Mouse (Mus musculus): ENCODE results near the gene Nub1. TPM values are rescaled to one million over a fixed set of nuclear protein-coding genes. Genes with fewer than 3 reads are reported as not detected.

The Nub1 gene
- polyA plus RNA-seq, 1 experiment from 2014 or later, result 42.8 TPM

- 93% methylated on average over 6 of the region's 6 CpGs for WGBS
- Histone ChIP-seq H3K9ac (replicated peaks) (no peak overlapping the region), H3K27me3 (no peaks in the 10 kb centered on the region), H3K36me3 (peaks cover 54% of the 10 kb centered on the region), H3K4me3 (replicated peaks) (no peak overlapping the region), H3K4me2 (replicated peaks) (no peak overlapping the region), H3K27ac (no peak overlapping the region), H3K9me3 (no peaks in the 10 kb centered on the region), H3K4me1 (replicated peaks) (no peaks in the 10 kb centered on the region)
- no peak for ATAC-seq
Measured at GRCm38 (mm10) chr5:24711615-24712014, 26.3 kb downstream of the Nub1 start.

GRCm38 (mm10) chr5:24713199-24713598, 27.9 kb downstream of the Nub1 start:
- H3K4me2 ChIP-seq (replicated peaks), result no peak overlapping the region
- no peak for ATAC-seq
- 85% methylated on average over 2 of the region's 2 CpGs for WGBS

DNA sequence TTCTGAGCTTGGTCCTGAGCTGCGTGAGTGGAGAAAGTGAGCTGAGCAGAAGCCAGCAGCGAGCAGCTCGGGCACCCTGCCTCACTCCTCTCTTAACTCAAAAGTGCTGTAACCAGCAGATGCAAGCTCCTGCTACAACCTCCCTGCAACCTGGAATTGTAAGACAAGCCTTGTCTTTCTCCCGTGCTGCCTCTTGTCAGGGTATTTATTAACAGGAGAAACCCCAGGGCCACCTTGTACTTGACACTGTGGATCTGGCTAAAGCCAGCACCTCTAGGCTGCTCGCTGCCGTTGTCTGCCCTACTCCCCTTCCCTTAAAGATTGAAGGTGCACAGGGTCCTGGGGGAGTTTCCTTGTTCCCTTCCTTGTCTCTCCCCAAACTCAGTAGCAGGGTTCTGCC, 28.7 kb downstream of the Nub1 start:
- Histone ChIP-seq H3K9ac (replicated peaks) (no peak overlapping the region), H3K4me3 (replicated peaks) (no peak overlapping the region), H3K4me2 (replicated peaks) (no peak overlapping the region), H3K27ac (no peak overlapping the region), H3K4me1 (replicated peaks) (no peaks in the 10 kb centered on the region), H3K9me3 (no peaks in the 10 kb centered on the region), H3K27me3 (no peaks in the 10 kb centered on the region), H3K36me3 (peaks cover 30% of the 10 kb centered on the region)
- no peak for ATAC-seq
- WGBS, result 90% methylated on average over 6 of the region's 6 CpGs

More at GRCm38 (mm10) chr5:24713199-24713598, 27.9 kb downstream of the Nub1 start:
- Histone ChIP-seq H3K9ac (replicated peaks) (no peak overlapping the region), H3K4me1 (replicated peaks) (no peaks in the 10 kb centered on the region), H3K27me3 (no peaks in the 10 kb centered on the region), H3K36me3 (peaks cover 38% of the 10 kb centered on the region), H3K9me3 (no peaks in the 10 kb centered on the region), H3K4me3 (replicated peaks) (no peak overlapping the region), H3K27ac (no peak overlapping the region)

DNA sequence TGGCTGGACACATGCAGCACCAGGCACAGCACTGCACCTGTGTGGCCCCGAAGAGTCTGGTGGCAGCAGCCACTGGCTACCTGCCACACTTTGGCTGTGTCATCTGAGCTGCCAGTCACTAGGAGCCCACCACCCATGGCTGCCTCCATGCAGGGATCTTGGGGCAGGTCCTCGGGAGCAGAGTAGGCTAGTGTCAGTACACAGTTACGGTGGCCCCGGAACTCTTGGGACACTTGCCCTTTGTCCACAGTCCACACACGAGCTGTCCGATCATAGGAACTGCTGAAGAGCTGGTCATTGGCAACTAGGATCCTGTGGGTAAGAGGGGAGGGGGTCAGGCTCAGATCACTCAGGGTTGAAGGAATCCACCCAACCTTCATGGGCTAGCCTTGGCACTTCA, 32.7 kb downstream of the Nub1 start:
- Histone ChIP-seq H3K9ac (replicated peaks) (no peak overlapping the region), H3K4me2 (replicated peaks) (no peak overlapping the region), H3K4me3 (replicated peaks) (no peak overlapping the region), H3K36me3 (no peaks in the 10 kb centered on the region), H3K27me3 (no peaks in the 10 kb centered on the region), H3K4me1 (replicated peaks) (no peaks in the 10 kb centered on the region), H3K27ac (no peak overlapping the region), H3K9me3 (no peaks in the 10 kb centered on the region)
- ATAC-seq, result no peak
- WGBS, result 94% methylated on average over 6 of the region's 6 CpGs

- no peak for ATAC-seq
- Histone ChIP-seq H3K27ac (no peak overlapping the region), H3K4me3 (replicated peaks) (no peak overlapping the region), H3K4me2 (replicated peaks) (no peak overlapping the region), H3K9me3 (no peaks in the 10 kb centered on the region), H3K27me3 (no peaks in the 10 kb centered on the region), H3K4me1 (replicated peaks) (peaks cover 9% of the 10 kb centered on the region; the same call in 1 of the 2 replicates), H3K9ac (replicated peaks) (no peak overlapping the region), H3K36me3 (no peaks in the 10 kb centered on the region)
- 90% methylated on average over 3 of the region's 3 CpGs for WGBS
Measured at GRCm38 (mm10) chr5:24719852-24720251, 34.5 kb downstream of the Nub1 start.

GRCm38 (mm10) chr5:24723527-24724269, 38.4 kb downstream of the Nub1 start:
- Histone ChIP-seq H3K9me3 (no peaks in the 10 kb centered on the region), H3K27ac (no peak overlapping the region), H3K4me3 (replicated peaks) (no peak overlapping the region), H3K36me3 (no peaks in the 10 kb centered on the region), H3K4me1 (replicated peaks) (peaks cover 13% of the 10 kb centered on the region; the same call in 1 of the 2 replicates), H3K27me3 (peaks cover 8% of the 10 kb centered on the region; the same call in 1 of the 2 replicates), H3K4me2 (replicated peaks) (no peak overlapping the region), H3K9ac (replicated peaks) (no peak overlapping the region)
- 60% methylated on average over 11 of the region's 11 CpGs for WGBS
- no peak for ATAC-seq

DNA sequence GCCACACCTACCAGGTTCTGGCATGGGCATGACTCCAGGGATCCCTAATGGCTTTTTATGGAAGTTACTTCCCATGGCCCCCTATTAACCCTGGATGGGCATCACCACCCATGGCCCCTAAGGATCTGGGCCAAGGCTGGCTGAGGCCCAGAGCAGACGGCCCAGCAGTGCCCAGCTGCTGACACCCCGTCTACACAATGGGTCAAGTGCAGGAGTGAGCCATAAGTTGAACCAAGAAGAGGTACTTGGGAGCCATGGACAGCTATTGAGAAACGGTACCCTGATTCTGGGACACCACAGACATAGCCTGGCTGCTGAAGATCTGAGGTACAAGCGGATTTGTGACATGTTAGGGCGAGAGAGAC, 38.9 kb downstream of the Nub1 start:
- H3K36me3 ChIP-seq, result no peaks in the 10 kb centered on the region
- no peak overlapping the region for H3K4me2 ChIP-seq (replicated peaks)
- no peak overlapping the region for H3K9ac ChIP-seq (replicated peaks)
- 81% methylated on average over 5 of the region's 5 CpGs for WGBS
- peaks cover 13% of the 10 kb centered on the region for H3K27me3 ChIP-seq
- H3K27ac ChIP-seq, result no peak overlapping the region
- no peak for ATAC-seq
- no peaks in the 10 kb centered on the region for H3K9me3 ChIP-seq
- peaks cover 13% of the 10 kb centered on the region; the same call in 1 of the 2 replicates for H3K4me1 ChIP-seq (replicated peaks)
- no peak overlapping the region for H3K4me3 ChIP-seq (replicated peaks)

DNA sequence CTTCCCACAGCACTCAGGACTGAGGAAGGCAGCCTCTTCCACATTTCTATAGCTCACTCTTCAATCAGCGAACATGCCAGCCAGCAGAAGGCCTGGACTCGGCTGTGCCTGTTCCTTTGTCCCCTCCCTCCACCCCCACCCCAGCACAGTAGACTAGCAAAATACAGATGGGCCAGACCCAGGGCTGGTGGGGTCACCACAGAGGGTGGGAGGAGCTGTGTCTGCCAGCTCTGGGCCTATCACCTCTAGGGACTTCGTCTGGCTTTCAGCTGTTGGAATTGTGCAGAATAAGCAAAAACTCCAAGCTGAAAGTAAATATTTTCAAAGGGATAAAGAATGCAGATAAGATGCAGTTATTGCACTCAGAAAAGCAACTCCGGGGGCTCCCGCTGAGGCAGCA, 39.5 kb downstream of the Nub1 start:
- H3K4me1 ChIP-seq (replicated peaks), result peaks cover 15% of the 10 kb centered on the region
- no peak overlapping the region for H3K27ac ChIP-seq
- ATAC-seq, result peak; percentile 50; the same call in 1 of the 2 replicates
- H3K4me3 ChIP-seq (replicated peaks), result no peak overlapping the region
- H3K36me3 ChIP-seq, result no peaks in the 10 kb centered on the region
- WGBS, result 61% methylated on average over 5 of the region's 5 CpGs
- peaks cover 18% of the 10 kb centered on the region for H3K27me3 ChIP-seq
- H3K4me2 ChIP-seq (replicated peaks), result no peak overlapping the region
- H3K9ac ChIP-seq (replicated peaks), result no peak overlapping the region
- no peaks in the 10 kb centered on the region for H3K9me3 ChIP-seq

- Histone ChIP-seq H3K27me3 (peaks cover 29% of the 10 kb centered on the region), H3K4me2 (replicated peaks) (no peak overlapping the region), H3K27ac (no peak overlapping the region), H3K9ac (replicated peaks) (no peak overlapping the region), H3K9me3 (no peaks in the 10 kb centered on the region), H3K4me1 (replicated peaks) (peaks cover 26% of the 10 kb centered on the region), H3K4me3 (replicated peaks) (no peak overlapping the region), H3K36me3 (no peaks in the 10 kb centered on the region)
- 84% methylated on average over 6 of the region's 6 CpGs for WGBS
- ATAC-seq, result no peak
Measured at GRCm38 (mm10) chr5:24725897-24726296, 40.6 kb downstream of the Nub1 start.

GRCm38 (mm10) chr5:24726901-24727836, 41.8 kb downstream of the Nub1 start:
- 78% methylated on average over 12 of the region's 12 CpGs for WGBS
- peaks cover 42% of the 10 kb centered on the region for H3K27me3 ChIP-seq
- H3K36me3 ChIP-seq, result no peaks in the 10 kb centered on the region
- H3K4me3 ChIP-seq (replicated peaks), result no peak overlapping the region
- no peak overlapping the region for H3K4me2 ChIP-seq (replicated peaks)
- H3K9ac ChIP-seq (replicated peaks), result no peak overlapping the region
- ATAC-seq, result no peak
- H3K27ac ChIP-seq, result no peak overlapping the region
- H3K4me1 ChIP-seq (replicated peaks), result peaks cover 28% of the 10 kb centered on the region
- no peaks in the 10 kb centered on the region for H3K9me3 ChIP-seq

DNA sequence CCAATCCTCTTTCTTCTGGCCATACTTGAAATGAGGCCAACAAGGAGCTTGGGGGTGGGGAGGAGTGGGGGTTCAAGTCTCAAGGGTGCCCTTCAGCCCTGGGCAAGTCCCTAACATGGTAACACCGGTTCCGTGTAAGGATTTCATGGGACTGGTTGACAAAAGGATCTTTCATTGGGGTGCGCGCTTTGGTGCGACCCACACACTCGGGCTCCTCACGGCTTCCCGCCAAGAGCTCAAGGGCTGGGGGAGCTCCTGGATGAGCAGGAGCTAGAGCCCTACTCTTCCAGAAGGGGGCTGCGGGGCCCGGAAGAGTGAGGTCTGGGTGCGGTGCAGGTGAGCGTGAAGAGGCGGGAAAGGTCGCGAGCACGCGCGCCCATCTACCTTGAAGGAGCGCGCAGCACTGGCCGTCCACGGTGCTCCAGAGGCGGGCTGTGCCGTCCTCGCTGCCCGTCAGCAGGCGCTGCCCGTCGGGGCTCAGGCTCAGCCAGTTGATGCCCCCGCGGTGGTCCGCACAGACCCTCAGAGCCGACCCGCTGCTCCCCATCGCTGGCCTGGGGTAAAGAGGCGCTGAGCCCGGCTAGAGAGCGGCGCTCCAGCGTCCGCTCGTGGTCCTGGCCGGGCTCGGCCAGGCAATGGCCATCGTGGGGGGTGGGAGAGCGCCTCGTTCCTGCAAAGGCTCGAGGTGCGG, 44.6 kb downstream of the Nub1 start:
- Histone ChIP-seq H3K27ac (no peak overlapping the region), H3K9ac (replicated peaks) (peak overlapping the region; percentile 45), H3K27me3 (peaks cover 43% of the 10 kb centered on the region), H3K4me3 (replicated peaks) (peak overlapping the region; percentile 33), H3K9me3 (no peaks in the 10 kb centered on the region), H3K36me3 (no peaks in the 10 kb centered on the region), H3K4me2 (replicated peaks) (peak overlapping the region; percentile 56), H3K4me1 (replicated peaks) (peaks cover 31% of the 10 kb centered on the region)
- ATAC-seq, result no peak
- WGBS, result 2% methylated on average over 49 of the region's 49 CpGs

DNA sequence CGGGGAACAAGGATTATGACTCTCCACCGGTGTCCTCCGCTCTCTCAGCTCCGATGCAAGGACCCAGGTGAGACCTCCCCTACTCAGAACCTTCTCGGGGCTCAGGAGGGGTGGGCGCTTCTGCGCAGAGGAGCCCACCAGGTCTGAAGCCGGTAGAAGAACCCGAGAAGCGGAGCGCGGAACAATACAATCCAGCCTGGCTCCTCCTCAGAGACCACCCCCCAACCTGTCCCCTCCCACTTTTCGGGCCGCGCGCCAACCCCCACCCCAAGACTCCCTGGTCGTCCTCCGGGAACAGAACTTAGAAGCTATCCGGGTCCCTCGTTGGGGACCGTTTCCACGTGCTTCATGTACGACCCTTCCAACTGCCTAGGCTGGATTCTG, 45.1 kb downstream of the Nub1 start, which contains the start of gene Wdr86:
Gene Wdr86 (minus strand): TSS at position 240 of the 384 bp plus-strand sequence.
- peak within 1 kb of the TSS; percentile 45 for H3K9ac ChIP-seq (replicated peaks)
- no peaks in the 10 kb centered on the region for H3K36me3 ChIP-seq
- H3K4me2 ChIP-seq (replicated peaks), result peak within 1 kb of the TSS; percentile 56
- peaks cover 28% of the 10 kb centered on the region for H3K4me1 ChIP-seq (replicated peaks)
- 1% methylated on average over 23 of the region's 23 CpGs for WGBS
- peak within 1 kb of the TSS; percentile 33 for H3K4me3 ChIP-seq (replicated peaks)
- ATAC-seq, result 0 out of 2 replicates have a peak, but pooled peaks have one; percentile 55
- no peaks in the 10 kb centered on the region for H3K9me3 ChIP-seq
- peaks cover 43% of the 10 kb centered on the region for H3K27me3 ChIP-seq
- no peak within 1 kb of the TSS for H3K27ac ChIP-seq

All from midbrain, embryonic 13.5 days (tissue).